Mouse (Mus musculus) cerebellum, adult (tissue): ENCODE results near the gene Gm45062.
"Not testable (repeated sequence)": the region's sequence is repeated elsewhere in the genome, so short reads cannot be mapped to it uniquely, and the experiment has no call there.

Source experiments
- ATAC-seq: cut with Nextera tagmentation; 2 replicates; pipeline ENCODE4 v1.9.2; 2017; ENCODE audit warnings: mild to moderate bottlenecking, moderate library complexity, mixed read lengths; ENCODE audit not compliant: insufficient number of reproducible peaks, low FRiP score, low TSS enrichment

Gm45062 gene

GRCm38 (mm10) chr6:8307878-8308775 lies 48.9 kb downstream of the Gm45062 start:
- no peak for ATAC-seq

- no peak for ATAC-seq
Observed at GRCm38 (mm10) chr6:8312554-8312953, 53.3 kb downstream of the Gm45062 start.

GRCm38 (mm10) chr6:8316201-8316600 lies 57.0 kb downstream of the Gm45062 start:
- ATAC-seq: no peak

- no peak for ATAC-seq
Observed at GRCm38 (mm10) chr6:8319591-8319990, 60.3 kb downstream of the Gm45062 start.

GRCm38 (mm10) chr6:8331496-8331895 lies 72.2 kb downstream of the Gm45062 start:
- ATAC-seq: not testable (repeated sequence)

GRCm38 (mm10) chr6:8333380-8333779 lies 74.1 kb downstream of the Gm45062 start:
- ATAC-seq: no peak

- ATAC-seq: no peak
Observed at GRCm38 (mm10) chr6:8336487-8337390, 77.5 kb downstream of the Gm45062 start.

- ATAC-seq: no peak
Observed at GRCm38 (mm10) chr6:8339453-8339852, 80.2 kb downstream of the Gm45062 start.

GRCm38 (mm10) chr6:8343271-8343670 lies 84.0 kb downstream of the Gm45062 start:
- ATAC-seq: no peak

GRCm38 (mm10) chr6:8345219-8345856 lies 86.1 kb downstream of the Gm45062 start:
- no peak for ATAC-seq

GRCm38 (mm10) chr6:8347154-8347553 lies 87.9 kb downstream of the Gm45062 start:
- no peak for ATAC-seq

- ATAC-seq: no peak
Observed at GRCm38 (mm10) chr6:8348344-8348743, 89.1 kb downstream of the Gm45062 start.

- ATAC-seq: no peak
Observed at GRCm38 (mm10) chr6:8349060-8349670, 89.9 kb downstream of the Gm45062 start.

- ATAC-seq: no peak
Observed at GRCm38 (mm10) chr6:8351507-8351906, 92.3 kb downstream of the Gm45062 start.

GRCm38 (mm10) chr6:8352533-8353168 lies 93.4 kb downstream of the Gm45062 start:
- no peak for ATAC-seq

GRCm38 (mm10) chr6:8353461-8353860 lies 94.2 kb downstream of the Gm45062 start:
- no peak for ATAC-seq

- ATAC-seq: no peak
Observed at GRCm38 (mm10) chr6:8354846-8355245, 95.6 kb downstream of the Gm45062 start.

- ATAC-seq: no peak
Observed at GRCm38 (mm10) chr6:8358232-8358631, 99.0 kb downstream of the Gm45062 start.

- no peak for ATAC-seq
Observed at GRCm38 (mm10) chr6:8358782-8359181, 99.5 kb downstream of the Gm45062 start.

GRCm38 (mm10) chr6:8360805-8361204 lies 101.6 kb downstream of the Gm45062 start:
- ATAC-seq: no peak
